Mouse (Mus musculus): ENCODE measurements around the gene Alox5. TPM values are rescaled to one million over a fixed set of nuclear protein-coding genes. Genes with fewer than 3 reads are reported as not detected.

The Alox5 gene
- polyA plus RNA-seq, 1 experiment from 2014 or later, result 3.3 TPM

DNA sequence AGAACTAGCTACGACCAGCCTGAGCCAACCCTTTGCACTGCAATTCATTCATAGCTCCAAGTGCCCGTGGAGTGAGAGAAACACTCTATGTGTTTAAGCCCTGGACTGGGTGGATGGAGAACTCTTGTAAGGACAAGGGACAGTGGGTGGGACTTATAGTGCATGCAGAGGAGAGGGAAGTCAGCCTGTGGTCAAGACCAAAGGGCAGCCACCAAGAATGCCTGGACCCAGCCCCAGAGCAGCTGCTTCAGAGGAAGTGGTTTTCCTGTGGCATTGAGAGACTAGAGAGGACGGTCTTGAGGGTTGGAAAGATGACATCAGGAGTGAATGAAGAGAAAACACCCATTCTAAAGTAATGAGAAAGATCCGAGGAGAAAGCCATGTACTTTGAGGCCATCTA, 5.2 kb downstream of the Alox5 start:
- no peak overlapping the region for H3K9ac ChIP-seq
- no peaks in the 10 kb centered on the region for H3K9me3 ChIP-seq (replicated peaks)
- peaks cover 32% of the 10 kb centered on the region for H3K4me1 ChIP-seq (replicated peaks)
- 19% methylated on average over 4 of the region's 4 CpGs for WGBS (ENCODE audit: insufficient replicate concordance)
- DNase-seq (no peak), ATAC-seq (ENCODE audit: low read depth) (no peak; the same call in 1 of the 2 replicates)
- H3K27me3 ChIP-seq, result peaks cover 15% of the 10 kb centered on the region
- H3K4me2 ChIP-seq, result no peak overlapping the region
- H3K27ac ChIP-seq, result no peak overlapping the region
- no peak overlapping the region for H3K4me3 ChIP-seq (replicated peaks)
- H3K36me3 ChIP-seq, result no peaks in the 10 kb centered on the region

DNA sequence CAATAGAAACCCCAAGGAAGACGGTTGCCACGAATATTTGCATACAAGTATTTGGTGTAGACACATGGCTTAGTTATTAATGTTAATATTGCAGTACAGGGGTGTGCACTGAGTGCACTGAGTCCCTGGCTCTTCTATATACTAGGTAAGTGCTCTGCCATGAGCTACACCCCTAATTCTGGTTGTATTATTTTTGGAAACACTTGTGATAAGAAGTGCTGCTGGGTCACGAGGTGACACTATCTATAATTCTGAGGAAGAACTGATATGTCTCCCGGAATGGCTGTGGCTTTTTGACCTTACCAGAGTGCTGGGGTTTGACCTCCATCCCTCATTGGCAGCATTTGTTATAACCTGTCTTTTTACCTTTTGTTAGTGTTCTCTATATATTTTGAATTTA, 20.1 kb downstream of the Alox5 start:
- no peak overlapping the region for H3K4me3 ChIP-seq (replicated peaks)
- no peaks in the 10 kb centered on the region for H3K9me3 ChIP-seq (replicated peaks)
- ATAC-seq (ENCODE audit: low read depth) (0 out of 2 replicates have a peak, but pooled peaks have one; percentile 36), DNase-seq (no peak)
- no peak overlapping the region for H3K27ac ChIP-seq
- WGBS (ENCODE audit: insufficient replicate concordance), result 40% methylated on average over 4 of the region's 4 CpGs
- no peak overlapping the region for H3K4me2 ChIP-seq
- H3K36me3 ChIP-seq, result no peaks in the 10 kb centered on the region
- no peak overlapping the region for H3K9ac ChIP-seq
- no peaks in the 10 kb centered on the region for H3K27me3 ChIP-seq
- H3K4me1 ChIP-seq (replicated peaks), result peaks cover 6% of the 10 kb centered on the region

DNA sequence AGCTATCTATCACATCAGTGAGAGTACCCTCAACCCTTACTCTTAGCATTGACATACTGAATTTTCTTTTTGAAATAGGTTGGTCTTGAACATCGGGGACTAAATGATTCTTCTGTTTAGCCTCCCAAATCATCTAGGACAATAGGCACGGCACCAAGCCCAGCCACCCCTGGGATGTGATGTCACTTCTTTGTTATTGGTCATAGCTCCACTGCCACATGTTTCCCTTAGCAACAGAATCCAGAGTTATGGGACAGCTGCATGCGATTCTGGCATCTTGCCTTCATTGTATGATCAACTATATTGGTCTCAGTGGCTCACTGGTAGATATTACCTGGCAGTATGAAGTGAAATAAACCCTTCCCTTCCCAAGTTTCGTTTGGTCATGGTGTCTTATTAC, 20.5 kb downstream of the Alox5 start:
- Histone ChIP-seq H3K27me3 (no peaks in the 10 kb centered on the region), H3K9me3 (replicated peaks) (no peaks in the 10 kb centered on the region), H3K4me1 (replicated peaks) (peaks cover 6% of the 10 kb centered on the region), H3K4me3 (replicated peaks) (no peak overlapping the region), H3K36me3 (no peaks in the 10 kb centered on the region), H3K27ac (no peak overlapping the region), H3K9ac (no peak overlapping the region), H3K4me2 (no peak overlapping the region)
- no peak for ATAC-seq (ENCODE audit: low read depth)
- 70% methylated on average over 4 of the region's 4 CpGs for WGBS (ENCODE audit: insufficient replicate concordance)
- DNase-seq, result no peak

DNA sequence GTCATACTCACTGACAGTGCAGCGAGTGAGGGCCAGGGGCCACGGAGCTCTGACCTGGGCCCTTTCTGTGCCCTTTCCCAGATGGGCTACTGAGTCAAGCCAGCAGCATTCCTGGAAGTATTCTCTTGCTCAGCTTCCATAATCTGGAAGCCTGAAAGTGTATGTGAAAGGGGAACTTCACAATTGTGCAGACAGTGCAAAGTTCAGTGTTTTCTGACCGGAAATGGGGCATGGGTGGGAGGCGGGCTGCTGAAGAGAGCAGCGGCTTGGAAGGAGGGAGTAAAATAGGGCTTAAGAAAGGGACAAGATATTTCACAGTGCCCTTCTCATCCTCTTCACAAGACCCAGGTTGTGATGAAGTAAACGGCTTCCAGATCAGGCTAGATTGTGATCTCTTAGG, 21.4 kb downstream of the Alox5 start:
- no peak overlapping the region for H3K9ac ChIP-seq
- no peak for ATAC-seq (ENCODE audit: low read depth)
- no peaks in the 10 kb centered on the region for H3K9me3 ChIP-seq (replicated peaks)
- H3K4me2 ChIP-seq, result no peak overlapping the region
- no peaks in the 10 kb centered on the region for H3K36me3 ChIP-seq
- WGBS (ENCODE audit: insufficient replicate concordance), result 70% methylated on average over 6 of the region's 6 CpGs
- H3K4me1 ChIP-seq (replicated peaks), result peaks cover 6% of the 10 kb centered on the region
- H3K4me3 ChIP-seq (replicated peaks), result no peak overlapping the region
- no peaks in the 10 kb centered on the region for H3K27me3 ChIP-seq
- H3K27ac ChIP-seq, result no peak overlapping the region
- DNase-seq, result no peak

DNA sequence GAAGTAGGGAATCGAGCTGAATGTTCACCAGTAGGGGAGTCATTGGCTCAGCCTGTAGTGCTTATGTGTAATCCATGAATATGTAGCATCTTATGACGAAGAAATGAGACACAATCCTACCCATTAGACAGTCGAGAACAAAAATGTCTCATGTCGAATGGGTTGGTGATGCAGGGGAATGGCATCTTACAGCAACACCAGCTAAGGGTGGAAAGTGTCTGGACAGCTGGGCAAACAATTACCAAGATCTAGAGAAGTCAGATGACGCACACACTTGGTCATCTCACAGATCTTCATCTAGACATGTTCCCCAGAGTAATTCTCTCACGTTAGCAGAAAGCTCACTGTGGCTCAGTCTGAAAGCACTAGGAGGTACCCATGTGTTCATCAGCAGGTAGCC, 22.1 kb downstream of the Alox5 start:
- no peak overlapping the region for H3K4me3 ChIP-seq (replicated peaks)
- H3K9ac ChIP-seq, result no peak overlapping the region
- no peaks in the 10 kb centered on the region for H3K36me3 ChIP-seq
- ATAC-seq (ENCODE audit: low read depth) (no peak), DNase-seq (no peak)
- H3K9me3 ChIP-seq (replicated peaks), result no peaks in the 10 kb centered on the region
- 71% methylated on average over 6 of the region's 6 CpGs for WGBS (ENCODE audit: insufficient replicate concordance)
- peaks cover 6% of the 10 kb centered on the region for H3K4me1 ChIP-seq (replicated peaks)
- no peak overlapping the region for H3K4me2 ChIP-seq
- no peaks in the 10 kb centered on the region for H3K27me3 ChIP-seq
- H3K27ac ChIP-seq, result no peak overlapping the region

DNA sequence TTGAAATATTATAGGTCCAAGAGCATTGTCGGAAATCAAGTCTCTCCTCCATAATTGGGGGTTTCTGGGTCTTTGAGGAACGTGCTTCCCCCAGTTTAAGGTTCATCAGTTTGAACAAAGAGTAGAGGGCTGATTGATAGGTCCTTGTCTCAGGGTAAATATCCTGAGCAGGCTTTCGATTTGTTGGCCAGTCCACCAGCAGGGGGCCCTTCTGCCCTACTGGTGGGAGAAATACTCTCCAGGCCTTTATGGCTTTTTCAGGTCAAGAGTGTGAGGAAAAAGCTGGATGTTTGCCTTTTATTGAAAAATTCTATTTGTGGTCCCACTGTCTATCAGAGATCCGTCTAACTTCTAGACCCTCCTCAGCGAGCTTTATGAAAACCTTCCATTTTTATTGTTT, 32.7 kb downstream of the Alox5 start:
- Histone ChIP-seq H3K27me3 (no peaks in the 10 kb centered on the region), H3K36me3 (no peaks in the 10 kb centered on the region), H3K4me3 (replicated peaks) (no peak overlapping the region), H3K27ac (no peak overlapping the region), H3K4me1 (replicated peaks) (no peaks in the 10 kb centered on the region), H3K9me3 (replicated peaks) (no peaks in the 10 kb centered on the region), H3K4me2 (no peak overlapping the region), H3K9ac (no peak overlapping the region)
- no peak for DNase-seq
- 42% methylated on average over 5 of the region's 5 CpGs for WGBS (ENCODE audit: insufficient replicate concordance)
- ATAC-seq (ENCODE audit: low read depth), result no peak

DNA sequence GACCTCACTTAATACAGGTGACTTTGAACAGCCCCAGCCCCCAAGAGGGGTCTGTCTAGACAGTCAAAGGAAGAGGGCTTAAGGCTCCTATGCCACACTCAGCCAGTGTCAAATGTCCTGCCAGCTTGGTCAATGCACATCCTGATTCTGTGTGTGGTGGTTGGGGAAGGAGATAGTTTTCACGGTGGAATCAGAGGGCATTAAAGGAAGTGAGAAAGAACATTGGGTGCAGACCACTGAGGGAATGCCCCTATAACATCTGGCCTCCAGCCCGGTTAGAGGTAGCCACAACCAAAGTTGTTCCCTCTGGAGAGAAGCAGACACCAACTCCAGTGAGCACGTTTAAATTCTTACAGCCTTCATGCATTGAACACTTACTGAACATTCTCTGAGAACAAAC, 33.4 kb downstream of the Alox5 start:
- ATAC-seq (ENCODE audit: low read depth) (no peak), DNase-seq (no peak)
- no peaks in the 10 kb centered on the region for H3K27me3 ChIP-seq
- no peaks in the 10 kb centered on the region for H3K36me3 ChIP-seq
- no peaks in the 10 kb centered on the region for H3K4me1 ChIP-seq (replicated peaks)
- H3K9me3 ChIP-seq (replicated peaks), result no peaks in the 10 kb centered on the region
- no peak overlapping the region for H3K9ac ChIP-seq
- no peak overlapping the region for H3K27ac ChIP-seq
- H3K4me2 ChIP-seq, result no peak overlapping the region
- no peak overlapping the region for H3K4me3 ChIP-seq (replicated peaks)
- WGBS (ENCODE audit: insufficient replicate concordance), result 58% methylated on average over 3 of the region's 3 CpGs

DNA sequence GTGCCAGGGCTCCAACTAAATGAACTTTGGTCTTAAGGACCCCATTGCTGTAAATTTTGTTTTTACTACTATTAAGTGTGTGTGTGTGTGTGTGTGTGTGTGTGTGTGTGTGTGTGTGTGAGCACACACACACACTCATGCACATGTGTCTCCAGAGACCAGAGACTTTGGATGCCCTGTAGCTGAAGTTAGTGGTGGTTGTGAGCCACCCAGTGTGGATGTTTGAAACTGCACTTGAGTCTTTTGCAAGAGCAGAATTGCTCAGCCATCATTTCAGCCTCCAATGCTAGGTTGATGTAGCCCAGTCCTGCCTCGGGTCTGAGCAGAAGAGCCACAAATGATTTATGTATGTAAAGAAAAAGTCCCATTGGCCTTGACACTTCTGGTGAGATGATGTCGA, 37.3 kb downstream of the Alox5 start:
- Histone ChIP-seq H3K4me2 (no peak overlapping the region), H3K27me3 (no peaks in the 10 kb centered on the region), H3K9me3 (replicated peaks) (no peaks in the 10 kb centered on the region), H3K27ac (no peak overlapping the region), H3K9ac (no peak overlapping the region), H3K36me3 (no peaks in the 10 kb centered on the region), H3K4me1 (replicated peaks) (no peaks in the 10 kb centered on the region), H3K4me3 (replicated peaks) (no peak overlapping the region)
- ATAC-seq (ENCODE audit: low read depth) (no peak), DNase-seq (no peak)
- WGBS (ENCODE audit: insufficient replicate concordance), result 45% methylated on average over 2 of the region's 2 CpGs

DNA sequence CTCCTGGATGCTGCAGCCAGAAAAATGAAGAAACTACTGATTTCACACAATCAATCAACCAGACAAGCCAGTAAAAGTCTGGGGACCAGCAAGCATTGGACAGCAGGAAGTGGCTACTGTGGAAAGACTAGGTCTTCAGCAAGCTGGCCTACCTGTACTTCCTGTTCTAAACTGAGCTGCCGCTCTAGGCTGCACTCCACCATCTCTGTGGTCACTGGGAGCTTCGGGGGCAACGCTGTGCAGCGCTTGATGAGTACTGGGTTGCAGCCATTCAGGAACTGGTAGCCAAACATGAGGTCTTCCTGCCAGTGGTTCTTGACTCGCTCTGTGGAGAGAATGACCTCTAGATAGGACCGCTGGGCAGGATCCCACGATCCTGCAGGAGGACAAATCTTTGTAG, 38.0 kb downstream of the Alox5 start:
- Histone ChIP-seq H3K4me3 (replicated peaks) (no peak overlapping the region), H3K27ac (no peak overlapping the region), H3K9me3 (replicated peaks) (no peaks in the 10 kb centered on the region), H3K36me3 (no peaks in the 10 kb centered on the region), H3K4me1 (replicated peaks) (no peaks in the 10 kb centered on the region), H3K27me3 (no peaks in the 10 kb centered on the region), H3K4me2 (no peak overlapping the region), H3K9ac (no peak overlapping the region)
- ATAC-seq (ENCODE audit: low read depth) (no peak), DNase-seq (no peak)
- 57% methylated on average over 7 of the region's 7 CpGs for WGBS (ENCODE audit: insufficient replicate concordance)

DNA sequence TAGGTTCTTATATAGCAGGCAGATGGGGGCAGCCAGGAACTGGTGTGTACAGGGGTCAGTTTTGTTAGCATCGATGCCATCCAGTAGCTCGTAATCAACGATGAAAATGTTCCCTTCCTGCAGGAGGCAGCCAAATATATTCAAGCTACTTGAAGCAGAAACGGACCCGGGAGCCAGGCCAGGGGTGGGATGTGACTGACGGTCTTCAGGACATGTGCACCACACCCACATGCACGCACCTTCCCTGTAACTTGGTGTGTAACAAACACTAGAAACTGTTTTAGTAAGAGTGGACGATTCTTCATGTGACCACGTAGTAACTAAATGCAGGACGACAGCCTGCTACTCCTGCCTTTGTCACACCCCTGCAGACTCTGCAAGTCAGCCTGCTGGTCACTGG, 40.7 kb downstream of the Alox5 start:
- H3K4me1 ChIP-seq (replicated peaks), result peaks cover 10% of the 10 kb centered on the region
- ATAC-seq (ENCODE audit: low read depth), result no peak
- no peaks in the 10 kb centered on the region for H3K36me3 ChIP-seq
- WGBS (ENCODE audit: insufficient replicate concordance), result 73% methylated on average over 10 of the region's 10 CpGs
- no peak for DNase-seq
- H3K9me3 ChIP-seq (replicated peaks), result no peaks in the 10 kb centered on the region
- no peak overlapping the region for H3K27ac ChIP-seq
- no peaks in the 10 kb centered on the region for H3K27me3 ChIP-seq
- no peak overlapping the region for H3K4me3 ChIP-seq (replicated peaks)
- H3K4me2 ChIP-seq, result no peak overlapping the region
- H3K9ac ChIP-seq, result no peak overlapping the region

DNA sequence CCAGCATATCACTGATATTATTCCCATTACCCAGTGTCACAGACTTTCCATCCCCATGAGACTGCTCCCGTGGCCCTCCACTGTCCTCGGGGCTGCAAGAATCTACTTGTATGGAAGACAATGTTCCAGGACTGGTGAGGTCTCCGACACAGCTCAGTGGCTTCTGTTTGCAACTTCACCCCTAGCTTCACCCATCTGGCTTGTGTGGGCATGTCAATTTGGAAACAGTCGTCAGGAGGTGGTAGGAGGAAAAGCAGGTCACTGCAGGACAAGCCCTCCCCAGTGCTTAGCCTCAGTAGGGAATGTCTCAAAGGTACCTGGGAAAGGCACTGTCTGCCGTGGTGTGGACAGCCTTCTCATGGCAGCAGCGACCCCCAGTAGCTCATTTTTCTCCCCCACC, 41.3 kb downstream of the Alox5 start:
- 62% methylated on average over 6 of the region's 6 CpGs for WGBS (ENCODE audit: insufficient replicate concordance)
- ATAC-seq (ENCODE audit: low read depth) (no peak), DNase-seq (no peak)
- peaks cover 16% of the 10 kb centered on the region for H3K4me1 ChIP-seq (replicated peaks)
- H3K4me3 ChIP-seq (replicated peaks), result no peak overlapping the region
- no peak overlapping the region for H3K4me2 ChIP-seq
- H3K36me3 ChIP-seq, result no peaks in the 10 kb centered on the region
- H3K9ac ChIP-seq, result no peak overlapping the region
- H3K27ac ChIP-seq, result no peak overlapping the region
- H3K9me3 ChIP-seq (replicated peaks), result no peaks in the 10 kb centered on the region
- H3K27me3 ChIP-seq, result no peaks in the 10 kb centered on the region

DNA sequence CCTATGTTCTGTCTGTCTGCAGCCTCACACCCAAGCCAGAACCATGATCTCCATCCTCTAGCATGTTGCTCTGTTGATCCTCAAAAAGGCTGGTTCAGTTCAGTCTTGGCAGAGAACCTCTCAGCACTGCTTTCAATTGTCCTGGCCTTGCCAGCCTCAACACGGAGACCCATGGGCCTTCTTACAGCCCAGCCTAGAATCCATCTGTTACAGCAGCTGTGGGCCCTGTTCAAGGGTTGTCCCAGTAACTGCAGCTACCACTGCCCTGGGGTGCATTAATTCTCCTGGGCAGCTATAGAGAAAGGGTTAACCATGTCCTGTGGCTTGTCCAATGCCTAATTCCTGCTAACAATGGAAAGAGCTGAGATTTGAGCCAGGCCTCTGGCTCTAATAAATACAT, 42.5 kb downstream of the Alox5 start:
- ATAC-seq (ENCODE audit: low read depth), result no peak
- H3K27me3 ChIP-seq, result no peaks in the 10 kb centered on the region
- no peak overlapping the region for H3K9ac ChIP-seq
- H3K4me1 ChIP-seq (replicated peaks), result peaks cover 23% of the 10 kb centered on the region
- 68% methylated on average over 1 of the region's 1 CpGs for WGBS (ENCODE audit: insufficient replicate concordance)
- no peak for DNase-seq
- H3K27ac ChIP-seq, result no peak overlapping the region
- no peak overlapping the region for H3K4me3 ChIP-seq (replicated peaks)
- H3K4me2 ChIP-seq, result no peak overlapping the region
- H3K9me3 ChIP-seq (replicated peaks), result no peaks in the 10 kb centered on the region
- no peaks in the 10 kb centered on the region for H3K36me3 ChIP-seq

All from liver, embryonic 13.5 days (tissue).